Mouse (Mus musculus) ES-Bruce4 (cell line): ENCODE measurements around the gene Pagr1a.

Source experiments
- CTCF ChIP-seq: IDR thresholded peaks from one replicate; pipeline ENCODE4 v1.8.1; 2011; ENCODE audit warnings: low read depth, low read length
- EP300 ChIP-seq: IDR thresholded peaks from 2 replicates; pipeline ENCODE4 v1.6.1; 2011; ENCODE audit warnings: low read depth, low read length; ENCODE audit not compliant: insufficient read depth
- POLR2A ChIP-seq: IDR thresholded peaks from one replicate; pipeline ENCODE4 v1.8.1; 2011; ENCODE audit warnings: low read length; ENCODE audit not compliant: insufficient read depth

DNA sequence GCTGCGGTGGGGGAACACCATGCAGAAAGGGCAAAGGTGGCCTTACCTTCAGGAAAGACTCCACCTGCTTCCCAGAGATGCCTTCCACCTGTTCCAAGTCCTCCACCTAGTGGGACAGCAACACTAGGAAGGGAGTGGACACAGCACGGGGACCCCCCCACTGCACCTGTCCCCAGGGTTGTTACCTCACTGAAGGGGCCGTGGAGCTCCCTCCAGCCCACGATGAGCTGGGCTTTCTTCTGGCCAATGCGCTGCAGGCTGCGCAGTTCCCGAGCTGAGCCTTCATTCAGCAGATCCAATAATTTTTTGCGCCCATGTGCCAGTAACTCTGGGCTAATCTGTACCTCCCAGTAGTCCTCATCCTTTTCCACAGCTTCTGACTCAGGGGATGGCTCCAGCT is 10.7 kb upstream of the Pagr1a start:
- TF ChIP-seq POLR2A (no peak), CTCF (no peak), EP300 (no peak)
